Mouse (Mus musculus) hindbrain, embryonic 11.5 days (tissue): ENCODE measurements at regions not wholly inside any gene's neighbourhood (a gene's known extent, or its start where the extent isn't known, plus 50 kb on each side); places are given as distances from the start of the nearest gene placed in this dataset.
A peak's percentile ranks its signal among the peaks of the same experiment; 100 is the strongest.

ENCODE experiments used
- ATAC-seq: fragments of 200-750 bp; cut with Nextera tagmentation; 2 replicates; pipeline ENCODE4 v1.8.0; 2017; ENCODE audit warnings: mild to moderate bottlenecking, moderate TSS enrichment, moderate library complexity; ENCODE audit not compliant: low FRiP score
- DNase-seq: peaks from one replicate; pipeline ENCODE4 v3.0.0-alpha.2; 2015; ENCODE audit warnings: low spot score
- H3K27ac ChIP-seq: fragments of 300-500 bp; sonication (generic); 2 replicates; pipeline ENCODE4 v1.5.1; 2014; ENCODE audit warnings: mild to moderate bottlenecking, low read depth, low read length
- H3K27me3 ChIP-seq: fragments of 300-500 bp; sonication (generic); 2 replicates; pipeline ENCODE4 v1.6.1; 2014; ENCODE audit warnings: mild to moderate bottlenecking, low read length, moderate library complexity, mixed read lengths; ENCODE audit not compliant: control insufficient read depth, insufficient read depth
- H3K36me3 ChIP-seq: fragments of 300-500 bp; sonication (generic); 2 replicates; pipeline ENCODE4 v1.6.1; 2014; ENCODE audit warnings: mild to moderate bottlenecking, low read length, moderate library complexity, mixed read lengths; ENCODE audit not compliant: control insufficient read depth, insufficient read depth
- H3K4me1 ChIP-seq: fragments of 300-500 bp; sonication (generic); replicated peaks from 2 replicates; pipeline ENCODE4 v1.6.1; 2014; ENCODE audit warnings: low read length, mixed read lengths; ENCODE audit not compliant: control insufficient read depth, insufficient read depth
- H3K4me2 ChIP-seq: fragments of 300-500 bp; sonication (generic); replicated peaks from 2 replicates; pipeline ENCODE4 v1.6.1; 2014; ENCODE audit warnings: mild to moderate bottlenecking, low read depth, low read length
- H3K4me3 ChIP-seq: fragments of 300-500 bp; sonication (generic); 2 replicates; pipeline ENCODE4 v1.5.1; 2014; ENCODE audit warnings: low read depth, low read length
- H3K9ac ChIP-seq: fragments of 300-500 bp; sonication (generic); 2 replicates; pipeline ENCODE4 v1.6.1; 2014; ENCODE audit warnings: low read depth, low read length
- H3K9me3 ChIP-seq: fragments of 300-500 bp; sonication (generic); 2 replicates; pipeline ENCODE4 v1.6.1; 2016; ENCODE audit warnings: low read length; ENCODE audit not compliant: control insufficient read depth
- WGBS: fragments of 180-500 bp; shearing (Covaris S2); extraction: QIAGEN DNeasy Blood & Tissue Kit; methylation state at CpG from one replicate; pipeline ENCODE4 v1.1.7; 2014; 5-methylcytosine and 5-hydroxymethylcytosine counted together

- Histone ChIP-seq H3K4me2 (peak overlapping the region; percentile 28), H3K4me3 (no peak overlapping the region), H3K9me3 (no peaks in the 10 kb centered on the region), H3K27ac (peak overlapping the region; percentile 47; the same call in 1 of the 2 replicates), H3K4me1 (no peaks in the 10 kb centered on the region), H3K9ac (no peak overlapping the region), H3K36me3 (no peaks in the 10 kb centered on the region), H3K27me3 (no peaks in the 10 kb centered on the region)
- peak; percentile 72 for DNase-seq
- peak; percentile 78 for ATAC-seq
- WGBS = 42% methylated on average over 20 of the region's 20 CpGs
Observed at GRCm38 (mm10) chr13:63627184-63627893, 53.9 kb upstream of the Ptch1 start.

GRCm38 (mm10) chr13:63627894-63628287 is 54.5 kb upstream of the Ptch1 start:
- peak; percentile 45; the same call in 1 of the 2 replicates for ATAC-seq
- Histone ChIP-seq H3K4me3 (no peak overlapping the region), H3K4me2 (0 out of 2 replicates have a peak overlapping the region, but pooled peaks have one; percentile 28)

DNA sequence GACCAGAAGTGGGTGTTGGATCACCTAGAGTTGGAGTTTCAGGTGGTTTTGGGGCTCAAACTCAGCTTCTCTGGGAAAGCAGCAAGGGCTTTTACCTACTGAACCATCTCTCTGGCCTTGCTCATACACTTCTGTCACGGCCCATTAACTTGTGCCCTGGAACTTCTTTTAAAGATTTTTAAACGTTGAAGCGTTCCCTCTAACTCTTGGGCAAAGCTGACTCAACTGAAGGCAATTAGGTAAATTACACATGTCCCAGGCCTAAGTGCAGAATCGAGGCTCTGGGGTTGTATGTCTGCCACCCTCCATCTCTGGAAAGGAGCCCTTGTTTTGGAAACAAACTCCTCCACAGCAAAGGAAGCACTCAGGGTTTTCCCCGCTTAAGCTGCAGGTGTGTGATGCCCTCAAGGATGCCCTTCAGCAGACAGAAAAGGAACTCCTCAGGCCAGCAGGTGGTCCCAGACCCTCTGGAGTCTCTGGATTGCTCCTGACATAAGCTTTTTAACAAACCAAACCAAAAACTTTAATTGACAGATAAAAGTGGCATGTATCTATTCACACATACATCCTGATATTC is 58.5 kb upstream of the Ptch1 start:
- no peak overlapping the region for H3K27ac ChIP-seq
- WGBS = 46% methylated on average over 5 of the region's 5 CpGs
- no peak for DNase-seq
- no peak for ATAC-seq
- no peaks in the 10 kb centered on the region for H3K4me1 ChIP-seq
- H3K4me2 ChIP-seq = no peak overlapping the region
- H3K9ac ChIP-seq = no peak overlapping the region
- no peaks in the 10 kb centered on the region for H3K36me3 ChIP-seq
- no peaks in the 10 kb centered on the region for H3K27me3 ChIP-seq
- H3K4me3 ChIP-seq = no peak overlapping the region
- H3K9me3 ChIP-seq = no peaks in the 10 kb centered on the region

More at GRCm38 (mm10) chr13:63627894-63628287, 54.5 kb upstream of the Ptch1 start:
- H3K36me3 ChIP-seq = no peaks in the 10 kb centered on the region
- peak overlapping the region; percentile 47; the same call in 1 of the 2 replicates for H3K27ac ChIP-seq
- H3K27me3 ChIP-seq = no peaks in the 10 kb centered on the region
- no peaks in the 10 kb centered on the region for H3K4me1 ChIP-seq
- no peak for DNase-seq
- H3K9me3 ChIP-seq = no peaks in the 10 kb centered on the region
- H3K9ac ChIP-seq = no peak overlapping the region
- 92% methylated on average over 4 of the region's 4 CpGs for WGBS

DNA sequence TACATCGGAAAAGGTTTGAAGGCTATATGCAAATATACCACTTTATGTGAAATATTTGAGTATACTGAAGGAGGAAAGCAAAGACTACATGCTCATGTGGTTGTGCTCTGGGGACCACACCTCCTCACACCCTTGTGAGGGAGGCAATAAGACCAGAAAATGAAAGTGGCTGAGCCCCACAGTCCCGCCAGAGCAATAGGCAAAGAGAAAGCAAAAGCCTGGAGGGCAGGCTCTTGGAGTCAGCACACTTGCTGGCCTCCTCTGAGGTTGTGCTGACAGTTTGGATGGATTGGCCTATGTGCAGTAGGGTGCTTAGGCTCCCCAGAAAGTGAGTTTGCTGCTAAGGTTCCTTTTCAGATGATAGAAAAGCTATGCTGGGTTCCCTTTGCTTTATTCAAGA is 60.9 kb upstream of the Ptch1 start:
- H3K4me2 ChIP-seq = no peak overlapping the region
- H3K27ac ChIP-seq = no peak overlapping the region
- H3K4me1 ChIP-seq = no peaks in the 10 kb centered on the region
- H3K9me3 ChIP-seq = no peaks in the 10 kb centered on the region
- ATAC-seq (no peak), DNase-seq (no peak)
- H3K9ac ChIP-seq = no peak overlapping the region
- no peaks in the 10 kb centered on the region for H3K36me3 ChIP-seq
- no peak overlapping the region for H3K4me3 ChIP-seq
- 67% methylated on average over 2 of the region's 2 CpGs for WGBS
- no peaks in the 10 kb centered on the region for H3K27me3 ChIP-seq

DNA sequence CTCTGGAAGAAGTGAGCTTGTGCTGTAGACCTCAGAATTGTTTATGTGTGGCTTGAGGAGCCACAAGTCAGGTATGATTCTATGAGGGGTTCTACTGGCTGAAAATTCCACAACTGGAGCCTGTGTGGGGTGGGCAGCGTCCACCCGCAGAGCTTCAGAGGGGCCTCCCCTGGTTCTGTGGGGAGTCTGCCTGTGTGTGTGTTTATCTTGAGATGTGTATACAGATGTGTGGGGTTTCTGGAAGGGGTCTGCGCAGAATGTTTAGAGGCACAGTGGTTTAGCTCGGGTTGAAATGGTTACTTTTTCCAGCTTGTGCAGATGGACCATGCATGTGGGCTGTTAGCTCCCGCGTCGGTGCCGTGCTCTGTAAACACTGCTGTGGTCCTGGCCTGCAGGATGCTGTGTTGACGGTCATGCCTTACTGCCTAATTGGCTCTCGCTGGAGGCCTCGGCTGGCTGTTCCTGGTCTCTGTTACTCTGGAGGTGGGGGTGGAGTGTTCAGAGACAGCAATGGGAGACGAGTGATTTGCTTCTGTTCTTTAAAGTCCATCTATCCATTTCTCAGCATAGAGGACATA is 68.3 kb upstream of the Ptch1 start:
- Histone ChIP-seq H3K9me3 (no peaks in the 10 kb centered on the region), H3K4me2 (no peak overlapping the region), H3K27ac (no peak overlapping the region), H3K36me3 (no peaks in the 10 kb centered on the region), H3K4me3 (no peak overlapping the region), H3K4me1 (no peaks in the 10 kb centered on the region), H3K9ac (no peak overlapping the region), H3K27me3 (no peaks in the 10 kb centered on the region)
- DNase-seq (peak; percentile 8), ATAC-seq (no peak)
- 56% methylated on average over 12 of the region's 12 CpGs for WGBS

DNA sequence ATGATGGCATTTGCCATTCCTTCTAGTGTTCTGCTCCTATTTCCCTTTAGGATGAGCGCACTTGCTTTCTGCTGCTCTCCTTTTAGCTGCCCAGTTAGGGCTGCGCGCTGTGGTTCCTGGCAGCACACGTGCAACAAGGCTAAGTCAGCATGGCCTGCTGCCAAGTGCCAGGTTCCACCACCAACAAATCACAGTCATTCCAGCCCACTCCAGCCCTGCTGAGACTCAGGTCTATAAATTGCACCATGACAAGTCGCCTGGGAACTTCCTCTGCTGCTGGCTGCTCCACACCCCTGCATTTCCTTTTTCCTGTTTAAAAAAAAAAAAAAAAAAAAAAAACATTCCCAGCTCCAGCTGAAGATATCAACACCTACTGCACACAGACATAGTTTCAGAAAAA is 69.2 kb upstream of the Ptch1 start:
- Histone ChIP-seq H3K4me2 (no peak overlapping the region), H3K27me3 (0 out of 2 replicates have a peak, but pooled peaks cover 2% of the 10 kb centered on the region), H3K9ac (no peak overlapping the region), H3K4me3 (no peak overlapping the region), H3K36me3 (no peaks in the 10 kb centered on the region), H3K4me1 (no peaks in the 10 kb centered on the region), H3K9me3 (no peaks in the 10 kb centered on the region), H3K27ac (no peak overlapping the region)
- ATAC-seq = no peak
- peak; percentile 14 for DNase-seq
- WGBS = 78% methylated on average over 5 of the region's 5 CpGs

DNA sequence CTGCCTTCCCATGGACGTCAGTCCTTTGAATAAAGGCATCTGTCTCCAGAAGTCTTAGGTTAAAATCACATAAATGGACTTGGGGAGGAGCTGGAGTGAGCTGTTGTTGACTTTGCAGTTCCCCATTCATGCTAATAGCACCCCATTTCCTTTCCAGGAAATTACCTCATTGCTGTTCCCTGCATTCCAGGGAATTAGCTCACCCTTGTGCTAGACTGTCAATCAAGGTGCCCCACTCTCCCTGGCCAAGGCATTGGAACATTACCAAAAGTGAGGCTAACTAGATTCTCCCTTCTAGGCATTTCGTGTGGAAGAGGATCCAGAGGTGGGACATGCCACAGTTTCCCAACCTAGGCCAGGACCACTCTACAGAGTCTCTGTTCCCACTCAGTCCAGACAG is 70.0 kb upstream of the Ptch1 start:
- WGBS = 64% methylated on average over 2 of the region's 2 CpGs
- H3K4me2 ChIP-seq = no peak overlapping the region
- H3K27ac ChIP-seq = no peak overlapping the region
- no peak for DNase-seq
- H3K9me3 ChIP-seq = no peaks in the 10 kb centered on the region
- no peak overlapping the region for H3K9ac ChIP-seq
- no peak for ATAC-seq
- 0 out of 2 replicates have a peak, but pooled peaks cover 2% of the 10 kb centered on the region for H3K27me3 ChIP-seq
- no peaks in the 10 kb centered on the region for H3K36me3 ChIP-seq
- H3K4me3 ChIP-seq = no peak overlapping the region
- H3K4me1 ChIP-seq = no peaks in the 10 kb centered on the region

GRCm38 (mm10) chr13:63644308-63644707 is 70.9 kb upstream of the Ptch1 start:
- no peak overlapping the region for H3K4me3 ChIP-seq
- no peak for DNase-seq
- H3K4me1 ChIP-seq = no peaks in the 10 kb centered on the region
- H3K9me3 ChIP-seq = no peaks in the 10 kb centered on the region
- H3K36me3 ChIP-seq = no peaks in the 10 kb centered on the region
- H3K9ac ChIP-seq = no peak overlapping the region
- 0 out of 2 replicates have a peak, but pooled peaks cover 2% of the 10 kb centered on the region for H3K27me3 ChIP-seq
- no peak overlapping the region for H3K27ac ChIP-seq
- no peak overlapping the region for H3K4me2 ChIP-seq
- no peak for ATAC-seq
- WGBS = 93% methylated on average over 5 of the region's 5 CpGs
